Mouse (Mus musculus) spleen, postnatal 10 days (tissue): ENCODE results near the gene Slc36a1.

Experiments
- DNase-seq, 2 experiments: peaks; one replicate each; pipeline ENCODE4 v3.0.0; 2021 to 2022; ENCODE audit warnings: low spot score in 2 of 2

Gene Slc36a1

DNA sequence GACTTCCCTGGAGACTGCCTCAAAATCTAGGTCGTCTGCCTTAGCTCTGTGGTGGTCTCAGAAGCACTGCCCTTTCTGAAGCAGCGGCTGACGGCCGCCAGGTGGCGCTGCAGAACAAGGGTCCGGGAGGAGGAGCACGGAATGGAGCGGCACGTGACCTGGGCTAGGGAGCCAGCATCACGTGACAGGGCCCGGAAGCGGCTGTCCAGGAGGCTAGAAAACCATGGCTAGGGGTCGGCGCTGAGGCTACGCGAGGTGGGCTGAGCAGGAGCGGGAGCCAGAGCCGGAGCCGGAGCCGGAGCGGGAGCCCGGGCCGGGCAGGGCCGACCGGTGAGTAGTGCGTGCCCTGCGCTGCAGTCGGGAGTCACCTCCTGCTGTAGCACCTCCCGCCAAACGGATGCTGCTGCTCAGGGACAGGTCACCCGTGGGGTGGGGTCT is at the start of gene Slc36a1:
Gene Slc36a1, plus strand, starts transcription at position 192 of the 438 bp plus-strand sequence.
- peak; percentile 92 to 98 for DNase-seq

DNA sequence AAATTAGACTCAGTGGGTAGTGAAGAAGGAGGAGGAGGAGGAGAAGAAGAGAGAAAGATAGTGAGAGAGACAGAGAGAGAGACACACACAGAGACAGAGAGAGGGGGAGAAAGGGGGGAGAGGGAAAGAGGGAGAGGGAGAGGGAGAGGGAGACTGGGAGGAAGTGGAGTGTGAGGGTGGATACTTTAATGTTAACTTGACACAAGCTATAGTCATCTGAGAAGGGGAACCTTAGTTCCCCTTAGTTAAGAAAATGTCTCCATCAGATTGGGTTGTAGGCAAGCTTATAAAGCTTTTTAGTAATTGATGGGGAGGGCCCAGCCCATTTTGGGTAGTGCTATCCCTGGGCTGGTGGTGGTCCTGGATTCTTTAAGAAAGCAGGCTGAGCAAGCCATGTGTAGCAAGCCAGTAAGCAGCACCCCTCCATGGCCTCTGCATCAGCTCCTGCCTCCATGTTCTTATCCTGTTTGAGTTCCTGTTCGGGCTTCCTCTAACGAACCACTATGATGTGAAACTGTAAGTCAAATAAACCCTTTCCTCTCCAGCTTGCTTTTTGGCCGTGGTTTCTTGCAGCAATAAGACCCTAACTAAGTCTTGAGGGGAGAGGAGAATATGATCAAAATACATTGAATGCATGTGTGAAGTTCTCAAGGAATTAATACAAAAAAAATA is 49.6 kb upstream of the Slc36a1 start:
- peak in 1 of 2 experiments; percentile 26 for DNase-seq

DNA sequence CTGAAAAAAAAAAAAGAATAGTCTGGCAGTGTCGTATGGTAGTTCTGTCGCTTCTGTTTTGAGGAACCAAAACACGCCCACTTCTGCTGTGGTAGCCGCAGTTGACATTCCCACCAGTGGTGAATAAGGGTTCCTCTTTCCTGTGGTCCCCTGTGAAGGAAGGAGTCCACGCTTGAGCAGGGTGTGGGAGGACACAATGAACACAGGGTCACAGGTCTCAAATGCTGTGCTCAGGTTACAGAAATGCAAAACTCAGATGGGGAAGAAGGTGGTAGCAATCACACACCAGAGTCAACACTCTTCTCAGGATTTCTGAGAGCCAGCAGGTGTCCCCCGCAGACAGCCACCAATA is 49.1 kb upstream of the Slc36a1 start:
- DNase-seq, result peak in 1 of 2 experiments; percentile 58

DNA sequence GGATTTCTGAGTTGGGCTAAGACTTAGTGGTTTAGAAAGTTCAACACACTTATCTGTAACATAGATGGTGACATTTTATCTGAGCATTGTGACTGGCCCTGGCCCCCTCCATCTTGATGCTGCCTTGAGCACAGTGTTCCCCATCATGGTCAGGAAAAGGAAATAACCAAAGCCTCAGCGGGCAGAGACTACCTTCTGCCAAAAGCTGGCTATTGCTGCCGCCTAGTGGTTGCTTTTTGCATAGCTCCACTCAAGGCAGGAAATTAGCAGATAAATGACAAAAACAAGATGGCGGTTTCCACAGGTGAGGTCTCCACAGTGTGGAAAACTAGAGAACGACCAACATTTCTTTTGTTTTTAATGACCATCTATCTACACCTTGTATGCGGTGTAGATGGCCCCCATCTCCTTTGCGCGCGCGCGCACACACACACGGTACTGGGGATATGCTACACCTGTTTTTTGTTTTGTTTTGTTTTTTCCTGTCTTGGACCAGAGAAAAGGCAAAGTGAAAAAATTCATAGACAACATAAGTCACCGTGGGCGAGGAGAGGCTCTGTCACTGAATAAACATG is 45.3 kb upstream of the Slc36a1 start:
- peak; percentile 78 to 89 for DNase-seq

DNA sequence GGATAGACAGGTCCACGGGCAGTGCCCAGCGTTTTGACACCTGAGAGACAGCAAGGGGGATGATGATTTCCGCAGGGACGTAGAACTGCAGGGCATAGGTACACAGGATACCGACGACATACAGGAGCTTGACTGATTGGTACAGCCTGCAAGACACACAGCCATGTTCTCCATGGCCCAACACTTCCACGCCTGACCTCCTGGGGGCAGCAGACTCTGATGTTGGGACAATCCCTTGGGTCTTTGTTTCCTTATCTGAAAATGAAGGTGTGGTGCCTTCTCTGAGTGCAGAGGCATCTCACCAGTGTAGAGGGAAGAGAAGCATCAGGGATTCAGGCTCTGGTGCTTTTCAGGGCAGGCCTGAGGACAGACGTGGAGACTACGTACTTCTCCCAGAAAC is 41.5 kb upstream of the Slc36a1 start:
- DNase-seq, result peak in 1 of 2 experiments; percentile 69

DNA sequence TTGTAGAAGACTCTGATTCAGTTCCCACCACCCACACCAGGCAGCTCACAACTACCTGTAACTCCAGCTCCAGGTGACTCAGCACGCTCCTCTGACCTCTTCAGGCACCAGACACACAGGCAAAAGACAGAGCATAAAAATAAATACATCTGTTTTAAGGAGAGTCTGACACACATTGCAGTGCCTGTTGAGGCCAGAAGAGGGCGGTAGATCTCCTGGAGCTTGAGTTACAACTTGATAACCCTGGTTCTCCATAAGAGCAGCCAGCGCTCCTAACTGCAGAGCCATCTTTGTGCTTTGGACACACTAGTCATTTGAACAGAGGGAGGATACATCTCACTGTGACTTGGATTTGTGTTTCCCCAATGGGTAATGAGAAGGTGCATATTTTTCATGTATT is 39.4 kb upstream of the Slc36a1 start:
- DNase-seq, result peak; percentile 24 to 67

DNA sequence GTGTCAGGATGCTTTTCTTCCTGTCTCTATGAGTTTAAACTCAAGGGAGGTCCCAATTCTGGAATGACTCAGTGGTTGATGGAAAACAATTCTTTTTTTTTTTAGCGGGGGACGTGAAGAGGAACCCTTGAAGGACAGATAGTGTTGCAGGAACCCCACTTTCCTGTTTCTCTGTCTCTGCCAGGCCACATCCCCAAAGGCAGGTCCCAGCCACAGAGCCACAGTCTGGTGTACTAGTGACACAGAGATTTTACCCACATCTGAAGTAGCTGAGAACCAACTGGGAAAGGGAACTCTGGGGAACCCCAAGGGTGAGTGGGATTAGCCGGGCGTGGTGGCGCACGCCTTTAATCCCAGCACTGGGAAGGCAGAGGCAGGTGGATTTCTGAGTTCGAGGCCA is 38.4 kb upstream of the Slc36a1 start:
- DNase-seq, result no peak

DNA sequence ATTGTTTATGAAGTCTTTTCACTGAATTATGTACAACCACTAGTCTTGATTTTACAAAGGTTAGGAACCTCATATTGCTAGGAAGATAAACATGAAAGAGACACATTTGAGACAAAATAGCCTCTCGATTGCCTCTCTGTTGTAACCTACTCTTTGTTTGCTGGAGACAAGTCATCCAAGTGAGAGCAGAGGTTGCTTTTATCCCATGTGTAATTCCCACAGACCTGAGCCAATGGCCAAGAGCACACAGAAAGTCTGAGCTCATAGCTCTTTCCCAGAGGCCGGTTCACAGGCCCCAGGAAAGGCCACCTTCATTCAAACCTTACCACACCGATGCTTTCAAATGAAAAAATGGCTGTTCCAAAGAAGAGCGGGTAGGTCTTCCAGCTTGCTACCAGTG is 35.6 kb upstream of the Slc36a1 start:
- no peak for DNase-seq

DNA sequence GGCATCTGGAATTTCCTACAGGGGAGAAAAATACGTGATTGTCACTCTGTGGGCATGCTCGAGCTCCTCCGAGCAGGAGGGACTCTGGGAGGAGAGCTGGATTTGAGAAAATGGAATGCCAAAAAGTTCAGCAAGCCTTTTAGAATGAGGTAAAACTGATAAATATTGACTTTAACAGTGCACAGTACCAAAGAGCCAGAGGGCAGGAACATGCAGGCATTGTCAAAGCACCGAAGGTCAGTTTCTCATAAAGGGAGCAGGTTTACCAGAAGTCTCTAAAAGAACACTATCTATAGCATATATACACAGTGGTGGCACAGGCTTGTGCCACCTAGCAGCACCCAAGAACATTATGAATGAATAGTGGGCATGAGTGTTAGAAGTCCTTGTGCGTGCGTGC is 35.2 kb upstream of the Slc36a1 start:
- DNase-seq, result no peak

DNA sequence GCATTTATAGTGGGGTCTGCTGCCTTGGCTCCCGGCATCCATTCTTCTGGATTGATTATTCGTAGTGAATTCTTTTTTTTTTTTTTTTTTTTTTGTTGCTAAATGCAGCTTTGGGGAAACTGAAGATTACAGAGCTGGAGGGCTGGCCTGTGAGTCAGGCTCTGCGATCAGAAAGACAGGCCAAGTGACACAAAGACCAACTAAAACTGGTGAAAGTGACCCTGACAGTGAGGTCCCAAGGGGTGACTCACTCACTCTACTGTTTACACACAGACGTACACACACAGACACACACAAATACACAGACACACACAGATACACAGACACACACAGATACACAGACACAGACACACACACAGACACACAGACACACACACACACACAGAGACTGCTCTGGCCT is 33.6 kb upstream of the Slc36a1 start:
- no peak for DNase-seq

DNA sequence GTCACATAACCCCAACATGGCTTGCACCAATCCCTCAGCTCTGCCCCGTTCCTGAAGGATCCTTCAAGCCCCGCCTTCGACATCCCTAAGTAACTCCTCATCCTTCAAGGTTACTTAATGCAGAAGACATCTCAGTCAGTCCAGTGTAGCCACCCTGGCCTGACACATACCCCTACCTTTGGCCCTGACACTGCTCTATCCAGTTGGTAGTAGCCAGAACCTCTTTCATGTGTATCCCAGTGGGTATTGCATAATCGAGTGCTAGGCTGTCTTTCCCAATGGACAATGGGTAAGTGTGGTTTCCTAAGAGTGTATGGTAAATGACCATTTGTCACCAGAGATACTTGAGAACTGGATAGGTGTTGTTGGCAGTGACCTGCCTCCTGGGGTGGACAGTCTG is 25.3 kb upstream of the Slc36a1 start:
- DNase-seq, result no peak

DNA sequence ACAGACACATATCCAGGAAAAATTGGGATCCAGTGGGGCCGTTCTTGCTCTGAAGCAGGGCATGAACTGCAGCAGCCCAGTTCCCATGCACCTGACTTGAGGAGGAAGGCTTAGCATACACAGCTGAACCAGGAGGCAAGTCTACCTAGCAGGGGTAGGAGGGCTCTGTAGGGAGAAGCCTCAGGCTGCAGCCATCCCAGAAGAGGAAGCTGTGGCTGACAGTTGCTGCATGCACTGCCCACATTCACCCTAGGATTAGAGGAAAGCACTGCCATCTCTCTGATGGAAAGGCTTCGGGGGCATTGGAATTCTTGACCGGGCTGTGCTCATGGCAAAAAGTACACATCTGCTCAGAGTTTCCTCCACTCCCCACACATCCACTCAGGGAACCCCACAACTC is 24.3 kb upstream of the Slc36a1 start:
- DNase-seq, result no peak

DNA sequence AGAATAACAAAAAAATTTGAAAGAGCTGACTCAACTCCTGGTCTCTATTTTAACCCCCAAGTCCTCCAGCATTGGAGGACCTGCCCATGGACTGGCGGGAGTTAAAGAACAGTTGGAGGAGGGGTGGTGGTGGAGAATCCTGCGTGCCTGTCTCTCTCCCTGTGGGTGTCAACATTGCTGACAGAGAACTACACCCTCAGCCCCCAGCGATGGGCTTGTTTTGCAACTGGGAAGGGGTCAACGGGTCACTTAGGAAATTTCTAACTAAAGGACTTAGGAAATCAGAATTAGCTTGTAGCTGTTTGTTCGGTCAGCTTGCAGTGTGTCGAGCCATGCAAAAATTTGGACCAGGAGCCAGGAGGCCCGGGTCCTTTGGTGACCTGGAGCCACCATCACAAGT is 21.0 kb upstream of the Slc36a1 start:
- DNase-seq, result no peak

DNA sequence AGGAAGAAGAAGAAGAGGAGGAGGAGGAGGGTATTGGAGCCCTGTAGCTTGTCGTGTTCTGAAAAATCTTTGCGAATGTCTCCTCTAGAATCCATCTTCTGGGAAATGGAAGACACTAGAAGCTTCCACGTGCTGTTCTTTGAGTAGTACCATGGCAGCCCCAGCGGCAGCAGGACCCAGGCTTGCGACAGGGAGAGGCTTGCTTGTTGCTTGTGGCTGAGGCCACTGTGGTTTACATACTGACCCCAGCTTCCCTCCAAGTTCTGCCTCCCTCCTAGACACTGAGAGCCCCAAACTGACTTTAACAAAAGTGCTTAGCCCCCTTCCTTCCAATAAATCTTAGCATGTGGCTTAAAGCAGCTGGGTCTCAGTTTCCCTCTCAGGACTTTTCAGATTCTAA is 19.9 kb upstream of the Slc36a1 start:
- DNase-seq, result no peak

DNA sequence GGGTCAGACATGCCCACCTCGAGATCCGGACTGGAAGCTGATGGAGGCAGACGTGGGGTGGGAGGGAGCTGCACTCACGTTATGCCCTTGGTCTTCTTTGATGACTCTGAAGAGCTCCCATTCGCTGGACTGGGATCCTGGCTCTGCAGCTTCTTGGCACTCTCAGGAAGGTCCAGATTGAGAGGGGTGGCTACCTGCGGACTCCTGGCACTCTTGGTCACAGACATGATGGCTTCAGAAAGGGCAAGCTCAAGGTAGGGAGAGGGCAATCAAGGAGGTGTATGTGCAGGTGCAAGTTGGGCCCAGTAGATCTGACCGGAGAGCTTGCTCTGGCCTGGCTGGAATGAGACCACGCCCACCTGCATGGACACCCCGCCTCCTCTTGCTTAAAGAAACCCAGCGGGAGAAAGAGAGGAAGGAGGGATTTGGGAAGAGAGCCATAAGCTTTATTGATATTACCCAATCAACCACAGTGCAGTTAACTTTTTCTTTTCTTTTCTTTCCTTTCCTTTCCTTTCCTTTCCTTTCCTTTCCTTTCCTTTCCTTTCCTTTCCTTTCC is 19.3 kb upstream of the Slc36a1 start, which contains the start of gene Slc36a2:
Gene Slc36a2, minus strand, starts transcription at position 345 of the 559 bp plus-strand sequence.
- DNase-seq, result no peak

DNA sequence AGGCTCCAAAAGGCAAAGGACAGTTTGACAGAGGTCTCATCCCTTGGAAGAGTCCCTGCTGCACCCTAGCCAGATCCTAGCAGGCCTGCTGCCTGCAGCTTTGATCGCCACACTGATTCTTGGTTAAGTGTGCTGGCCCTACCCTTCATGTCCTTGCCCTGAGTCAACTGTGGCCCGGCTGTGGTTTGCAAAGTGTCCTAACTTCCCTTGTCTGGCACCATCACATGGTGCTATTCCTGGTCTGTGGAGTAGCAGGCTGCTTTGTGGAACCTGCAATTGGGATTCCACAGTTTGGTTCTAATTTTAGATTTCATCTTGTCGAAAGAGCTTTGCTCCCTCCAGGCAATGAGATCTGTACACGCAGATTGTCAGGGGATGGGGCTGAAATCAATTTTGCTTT is 16.9 kb upstream of the Slc36a1 start:
- DNase-seq, result no peak

DNA sequence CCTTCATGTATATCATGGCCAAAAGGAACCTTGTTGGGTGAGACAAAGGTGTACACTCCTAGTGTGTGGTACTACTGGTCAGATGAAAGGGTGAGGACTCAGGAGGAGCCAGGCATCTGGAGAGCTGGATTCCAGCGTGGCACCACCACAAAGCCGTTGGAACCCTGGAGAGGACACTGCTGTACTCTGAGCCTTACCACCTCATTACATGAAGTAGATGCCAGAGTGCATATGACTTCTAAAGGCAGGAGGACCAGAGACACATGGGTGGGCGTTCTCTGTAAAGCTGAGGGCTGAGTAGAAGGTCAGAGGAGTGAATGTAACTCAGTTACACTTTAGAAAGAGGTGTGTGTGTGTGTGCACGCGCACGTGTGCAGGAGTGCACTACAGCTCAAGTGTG is 16.4 kb upstream of the Slc36a1 start:
- no peak for DNase-seq

DNA sequence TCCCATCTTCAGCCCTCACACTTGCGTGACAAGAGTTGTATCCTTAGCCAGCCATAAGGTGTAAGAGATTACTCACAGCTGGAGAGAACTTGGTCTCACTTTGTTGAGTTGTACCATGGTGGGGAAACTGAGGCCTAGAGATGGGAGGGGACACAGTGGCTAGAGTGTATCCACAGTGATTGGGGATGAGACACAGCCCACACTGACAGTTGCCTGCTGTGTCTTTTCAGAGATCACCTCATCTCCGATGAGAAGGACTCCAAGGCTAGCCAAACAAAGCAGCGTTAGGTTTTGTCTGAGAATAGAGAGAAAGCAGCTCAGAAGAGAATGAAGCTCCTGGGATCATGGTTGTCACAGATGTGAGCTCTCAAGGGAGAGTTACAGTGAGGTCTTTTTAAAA is 13.9 kb upstream of the Slc36a1 start:
- no peak for DNase-seq

DNA sequence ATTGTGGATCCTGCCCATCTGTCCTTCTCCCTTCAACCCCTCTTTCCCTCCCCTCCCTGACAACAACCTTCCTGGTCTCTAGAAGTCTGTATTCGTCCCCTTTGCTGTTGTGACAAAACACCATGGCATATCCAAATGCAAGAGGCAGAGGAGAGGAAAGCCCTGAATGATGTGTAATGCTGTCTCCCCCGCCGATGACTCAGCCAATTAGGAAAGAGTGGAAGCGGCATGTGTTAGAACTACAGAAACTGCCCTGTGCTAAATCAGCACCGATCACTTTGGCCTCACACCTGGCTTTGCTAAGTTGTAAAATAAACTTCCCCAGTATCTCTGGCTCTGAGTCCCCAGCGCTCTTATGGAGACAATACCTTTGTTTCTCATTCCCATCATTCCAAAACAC is 7.1 kb upstream of the Slc36a1 start:
- no peak for DNase-seq

DNA sequence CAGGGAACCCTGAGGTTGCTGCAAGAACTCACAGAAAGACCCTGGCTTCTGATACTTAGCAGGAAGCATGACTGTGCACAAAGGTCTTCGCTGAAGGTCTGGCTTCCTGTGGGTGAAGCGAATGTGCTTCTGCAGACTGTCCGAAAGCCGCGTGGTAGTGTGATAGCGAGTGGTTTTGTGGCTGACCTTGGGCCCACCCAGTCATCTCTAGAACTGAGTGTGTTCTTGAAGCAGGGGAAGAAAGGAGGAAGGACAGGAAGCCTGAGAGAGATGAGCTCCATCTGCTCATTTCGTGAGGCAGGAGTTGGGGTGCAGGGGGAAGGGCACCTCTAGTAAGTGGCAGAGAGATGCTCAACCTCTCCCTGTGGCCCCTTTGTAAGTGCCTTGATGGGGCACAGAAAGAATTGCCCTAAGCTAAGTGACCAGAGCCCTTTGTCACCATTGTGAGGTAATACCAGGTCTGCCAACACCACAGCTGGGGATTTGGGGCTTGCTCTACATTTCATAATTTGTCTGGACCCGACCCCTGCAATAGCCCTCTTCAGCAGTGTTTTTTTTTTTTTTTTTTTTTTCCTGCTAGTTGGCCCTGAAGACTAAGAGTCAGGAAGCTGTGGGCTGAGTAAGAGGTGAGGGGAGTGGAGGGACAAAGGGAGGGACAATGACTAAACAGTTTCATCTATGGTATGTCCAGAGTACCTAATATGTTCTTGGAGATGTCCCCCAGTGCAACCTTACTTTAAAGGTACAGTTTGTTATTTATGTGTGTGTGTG is 6.2 kb upstream of the Slc36a1 start:
- no peak for DNase-seq

DNA sequence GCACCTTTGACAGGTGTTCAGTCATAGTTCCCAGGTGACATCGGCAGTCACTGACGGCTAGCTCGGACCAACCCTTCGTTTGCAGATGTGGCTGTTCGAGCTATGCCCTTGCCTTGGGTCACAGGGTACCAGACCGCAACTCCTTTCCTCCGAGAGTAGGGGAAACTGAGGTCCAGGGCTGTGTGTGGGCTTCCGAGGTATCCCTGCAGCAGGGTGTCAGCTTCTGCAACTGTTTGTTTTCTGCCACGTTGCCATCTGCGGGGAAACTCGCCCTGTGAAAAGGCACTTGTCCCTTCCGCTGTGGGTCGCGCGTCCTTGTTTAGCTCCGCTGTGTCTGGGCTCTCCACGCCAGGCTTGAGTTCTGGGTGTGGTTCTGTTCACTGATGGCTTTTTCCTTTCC is 452 bp downstream of the Slc36a1 start:
- DNase-seq, result peak in 1 of 2 experiments; percentile 40

DNA sequence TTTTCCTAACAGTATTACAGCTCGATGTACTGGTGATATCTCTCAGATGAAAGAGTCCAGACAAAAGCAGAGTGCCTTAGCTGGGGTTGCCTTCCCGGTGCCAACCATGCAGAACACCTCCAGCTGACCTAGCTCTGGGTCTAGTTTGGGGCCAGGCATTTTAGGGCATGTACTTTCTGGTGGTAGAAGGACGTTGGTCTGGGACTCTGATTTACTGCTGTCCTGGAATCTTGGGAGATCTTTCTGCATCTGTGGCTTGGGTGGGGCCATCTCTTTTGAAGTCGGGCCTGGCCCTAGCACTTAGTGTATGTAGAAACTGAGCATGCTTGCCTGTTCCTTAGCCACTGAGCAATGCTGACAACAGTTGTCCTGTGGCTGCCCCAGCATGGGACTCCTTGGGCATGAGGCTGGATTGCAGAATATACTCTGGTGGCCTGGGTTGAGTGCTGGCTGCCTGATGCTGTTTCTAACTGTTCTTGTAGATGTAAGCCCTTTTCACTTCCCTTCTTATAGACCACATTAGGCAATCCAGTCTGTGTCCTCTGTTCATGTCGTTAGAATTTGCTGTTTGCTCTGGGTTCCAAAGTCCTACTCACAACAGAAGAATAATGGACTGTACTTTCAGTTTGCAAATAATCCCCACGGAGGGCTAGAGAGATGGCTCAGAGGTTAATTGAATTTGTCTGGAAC is 4.0 kb downstream of the Slc36a1 start:
- no peak for DNase-seq
